Mouse (Mus musculus): ENCODE results near the gene Opcml.
A peak's percentile ranks its signal among the peaks of the same experiment; 100 is the strongest.

Gene Opcml

DNA sequence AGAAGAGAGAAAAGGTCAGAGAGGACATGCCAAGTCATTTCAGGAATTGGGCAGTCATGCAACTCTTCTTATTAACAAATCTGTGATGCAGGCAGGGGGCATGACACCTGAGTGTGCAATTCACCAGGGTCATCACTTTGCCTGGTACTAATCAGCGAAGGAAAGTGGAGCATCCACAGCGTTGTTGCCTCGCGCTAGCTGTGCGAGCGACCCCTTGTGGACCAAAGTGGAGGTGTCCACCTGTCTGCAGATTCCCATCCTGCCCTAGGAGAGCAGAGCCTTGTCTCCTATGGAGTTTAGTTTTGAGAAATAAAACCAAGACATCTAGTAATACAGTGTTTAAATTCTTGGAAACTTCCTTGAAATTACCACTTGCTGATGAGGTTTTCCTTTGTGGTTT is 381.3 kb downstream of the Opcml start:
- peak; percentile 74 for DNase-seq

DNA sequence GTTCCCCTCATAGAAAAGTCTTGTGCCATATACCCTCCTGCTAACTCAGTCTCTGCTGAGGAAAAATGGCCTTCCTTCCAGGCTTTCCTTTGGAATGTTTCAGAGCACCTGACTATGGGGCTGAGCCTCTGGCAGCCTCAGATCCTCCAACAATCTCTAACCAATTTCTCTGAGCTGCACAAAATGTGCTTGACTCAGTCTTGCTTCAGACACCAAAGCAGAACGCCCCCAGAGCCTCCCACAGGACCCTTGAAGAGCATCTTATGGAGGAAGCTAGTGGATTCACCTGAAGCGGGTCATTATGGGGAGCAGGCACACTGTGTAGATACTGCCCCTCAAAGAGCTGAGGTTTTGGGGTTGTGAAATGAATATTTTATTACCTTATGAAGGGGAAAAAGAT is 386.5 kb downstream of the Opcml start:
- DNase-seq: no peak

DNA sequence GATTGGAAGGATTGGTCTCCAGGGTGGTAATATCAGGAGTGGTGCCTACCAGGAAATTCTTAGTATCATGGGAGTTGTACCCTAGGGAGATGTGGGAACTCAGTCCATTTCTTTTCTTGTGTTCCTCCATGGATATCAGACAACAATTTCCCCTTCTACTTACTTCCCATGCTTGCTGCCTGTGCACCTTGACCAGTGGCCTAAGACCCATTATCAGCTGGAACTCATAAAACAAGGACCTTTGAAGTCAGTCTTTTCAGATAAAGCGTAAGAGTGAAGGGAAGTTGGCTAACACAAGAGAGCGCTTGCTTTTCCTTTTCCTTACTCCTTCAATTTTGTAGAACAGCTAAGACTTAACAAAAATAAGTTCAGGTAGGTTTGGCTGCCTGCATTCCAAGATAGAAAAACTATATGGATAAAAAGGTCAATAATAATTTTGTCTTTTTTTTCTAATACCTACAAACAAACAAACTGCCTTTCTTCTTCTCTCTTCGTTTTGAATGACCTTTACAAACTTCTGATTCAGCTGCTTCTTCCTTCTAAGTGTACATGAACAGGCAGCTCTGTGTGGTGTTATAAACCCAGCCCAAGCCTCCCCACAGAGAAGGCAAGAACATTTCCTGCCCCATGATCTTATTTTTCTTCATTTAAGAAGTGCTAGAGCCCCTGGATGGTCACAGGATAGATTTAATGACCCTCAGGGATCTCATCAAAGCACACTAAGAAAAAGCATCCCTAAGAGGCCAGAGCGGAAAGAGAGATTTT is 387.7 kb downstream of the Opcml start:
- no peak for DNase-seq

GRCm38 (mm10) chr9:28181916-28182315 is 391.3 kb downstream of the Opcml start:
- DNase-seq: no peak

DNA sequence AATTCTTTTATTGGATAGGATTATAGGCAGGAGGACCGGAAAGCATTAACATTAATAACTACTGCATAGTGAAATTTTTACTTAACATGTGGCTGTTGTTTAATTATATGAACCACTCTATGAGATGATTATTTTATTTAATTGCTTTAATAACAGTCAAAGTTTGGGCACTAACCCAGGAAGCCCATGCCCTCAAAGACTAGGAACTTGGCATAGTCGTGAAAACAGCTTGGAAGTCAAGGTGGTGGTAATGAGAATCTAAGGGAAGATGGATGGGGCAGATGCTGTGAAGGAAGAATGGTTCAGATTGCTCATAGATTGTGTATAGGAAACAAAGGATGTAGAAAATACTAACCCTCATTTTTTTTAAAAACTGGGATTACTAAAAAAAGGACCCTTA is 399.7 kb downstream of the Opcml start:
- DNase-seq: no peak

GRCm38 (mm10) chr9:28190751-28191150 is 400.2 kb downstream of the Opcml start:
- no peak for DNase-seq

DNA sequence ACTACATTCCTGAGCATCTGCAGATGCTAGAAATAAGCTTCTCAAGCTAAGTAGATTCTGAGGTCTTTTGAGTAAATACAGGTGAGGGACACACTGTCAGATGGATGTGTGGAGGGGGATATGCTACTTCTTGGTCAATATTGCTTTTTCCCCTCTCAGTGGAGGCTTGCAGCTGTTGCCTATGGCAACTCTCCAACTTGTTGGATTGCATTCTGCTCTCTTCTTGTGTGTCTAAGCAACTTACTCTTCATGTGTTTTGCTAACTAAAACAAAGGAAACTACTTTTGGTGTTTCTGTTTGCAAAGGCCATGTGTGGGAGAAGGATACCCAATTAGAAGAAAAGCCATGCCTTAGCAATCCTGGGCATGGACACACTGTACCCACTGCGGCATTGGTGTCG is 406.0 kb downstream of the Opcml start:
- DNase-seq: no peak

- no peak for DNase-seq
Observed at GRCm38 (mm10) chr9:28197061-28197460, 406.5 kb downstream of the Opcml start.

DNA sequence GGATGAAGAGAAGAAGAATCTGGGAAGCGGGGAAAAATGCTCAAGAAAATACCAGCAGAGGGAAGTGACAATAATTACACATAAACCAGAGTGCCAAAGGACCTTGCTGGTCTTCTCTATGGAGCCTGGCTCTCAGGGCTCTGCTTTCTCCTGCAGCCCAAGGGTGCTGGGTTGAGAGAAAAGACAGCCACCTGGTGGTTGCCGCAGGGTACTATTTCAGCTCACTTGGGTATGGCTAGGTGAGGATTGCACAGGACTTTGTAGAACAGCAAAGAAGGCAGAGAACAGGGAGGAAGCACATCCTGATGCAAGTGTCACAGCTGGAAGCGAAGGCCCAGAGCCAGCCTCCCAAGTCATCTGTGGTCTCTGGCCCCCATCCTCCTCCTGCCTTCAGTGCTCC is 407.1 kb downstream of the Opcml start:
- peak; percentile 59 for DNase-seq

DNA sequence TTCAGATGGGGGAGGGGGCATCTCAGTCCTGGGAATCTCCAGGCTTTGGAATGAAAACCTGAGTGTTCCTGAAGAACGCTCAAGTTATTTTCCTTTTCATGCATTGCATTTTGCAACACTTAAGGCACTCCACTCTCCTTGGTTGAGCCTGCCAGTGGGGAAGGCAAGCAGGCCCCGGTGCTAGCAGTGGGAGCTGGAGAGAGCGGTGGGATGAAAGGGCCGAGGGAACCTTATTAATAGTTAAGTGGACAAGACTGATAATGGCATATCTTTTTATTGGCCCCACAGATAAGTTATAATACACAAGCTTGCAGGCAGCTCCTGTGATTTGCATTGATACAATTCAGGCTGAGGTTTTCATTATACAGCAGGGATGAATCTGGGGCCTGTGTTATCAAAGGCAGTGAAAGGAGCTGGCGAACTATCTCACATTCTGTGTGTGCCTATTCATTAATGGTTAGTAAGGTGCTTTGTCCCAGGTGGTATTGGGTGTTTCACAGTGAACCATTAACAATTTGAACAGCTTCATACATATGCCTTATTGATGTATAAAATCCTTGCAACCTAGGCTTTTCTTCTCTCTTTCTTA is 407.6 kb downstream of the Opcml start:
- no peak for DNase-seq

DNA sequence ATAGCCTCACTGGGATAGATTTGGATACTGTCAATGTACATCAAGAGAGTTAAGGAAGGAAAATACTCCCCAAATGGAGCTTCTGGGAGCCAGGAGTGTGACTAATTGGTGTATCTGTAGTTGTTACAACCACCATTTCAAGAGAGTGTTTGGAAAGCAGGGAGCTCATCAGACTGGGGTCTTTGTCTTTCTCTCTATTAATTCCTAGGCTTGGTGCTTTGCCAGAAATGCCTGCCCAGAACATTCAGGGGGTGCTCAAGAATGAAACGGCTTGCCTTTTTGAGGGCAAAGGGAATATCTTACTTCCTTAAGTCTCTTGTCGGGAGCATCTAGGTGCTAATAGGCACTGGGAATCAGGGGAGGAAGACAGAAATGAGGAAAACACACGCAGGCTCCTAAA is 416.9 kb downstream of the Opcml start:
- no peak for DNase-seq

- DNase-seq: no peak
Observed at GRCm38 (mm10) chr9:28208696-28209095, 418.1 kb downstream of the Opcml start.

DNA sequence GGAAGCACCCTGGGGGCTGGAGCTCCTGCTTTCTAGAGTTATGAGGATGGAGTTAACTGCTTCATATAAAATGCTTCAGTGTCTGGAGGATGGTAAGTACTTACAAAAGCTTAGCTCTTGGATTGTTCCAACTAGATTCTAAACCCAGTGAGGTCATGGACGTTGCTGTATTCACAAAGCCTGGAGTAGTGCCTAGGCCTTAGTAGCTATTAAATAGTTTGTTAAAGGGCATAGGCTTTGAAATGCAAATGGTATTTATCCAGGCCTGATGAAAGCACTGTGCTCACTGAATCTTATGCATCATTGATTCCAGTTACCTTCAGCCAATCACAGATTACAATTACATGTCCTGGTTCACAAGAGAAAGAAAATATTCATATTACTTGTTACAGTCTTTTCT is 421.3 kb downstream of the Opcml start:
- no peak for DNase-seq

GRCm38 (mm10) chr9:28213893-28214292 is 423.3 kb downstream of the Opcml start:
- DNase-seq: no peak

- DNase-seq: peak; percentile 8
Observed at GRCm38 (mm10) chr9:28218026-28218646, 427.6 kb downstream of the Opcml start.

GRCm38 (mm10) chr9:28222726-28223125 is 432.2 kb downstream of the Opcml start:
- no peak for DNase-seq

- no peak for DNase-seq
Observed at GRCm38 (mm10) chr9:28225824-28226569, 435.4 kb downstream of the Opcml start.

GRCm38 (mm10) chr9:28226570-28226951 is 436.0 kb downstream of the Opcml start:
- DNase-seq: no peak

- no peak for DNase-seq
Observed at GRCm38 (mm10) chr9:28238450-28238849, 447.9 kb downstream of the Opcml start.

- DNase-seq: no peak
Observed at GRCm38 (mm10) chr9:28247742-28248503, 457.3 kb downstream of the Opcml start.

- no peak for DNase-seq
Observed at GRCm38 (mm10) chr9:28251341-28251740, 460.8 kb downstream of the Opcml start.

- DNase-seq: no peak
Observed at GRCm38 (mm10) chr9:28255128-28255904, 464.7 kb downstream of the Opcml start.

Data from right cerebral cortex, postnatal 4 days (tissue).